Mouse (Mus musculus): ENCODE measurements at regions not wholly inside any gene's neighbourhood (a gene's known extent, or its start where the extent isn't known, plus 50 kb on each side); places are given as distances from the start of the nearest gene placed in this dataset.

GRCm38 (mm10) chr1:21146961-21147360 lies 67.9 kb upstream of the Tram2 start:
- no peak for TF ChIP-seq CTCF (IDR thresholded peaks at IDR 0.05; ENCODE audit: low read depth)
- TF ChIP-seq EP300 (IDR thresholded peaks at IDR 0.05; ENCODE audit: low read depth): no peak

Data from liver, embryonic 14.5 days (tissue).